Mouse (Mus musculus): ENCODE data around the gene Mup2.
"Not testable (repeated sequence)": the region's sequence is repeated elsewhere in the genome, so short reads cannot be mapped to it uniquely, and the experiment has no call there.

The Mup2 gene

GRCm38 (mm10) chr4:60154189-60154588, at the start of gene Mup2:
Gene Mup2, minus strand, starts transcription at chr4:60154289.
- DNase-seq (ENCODE audit: low read depth): not testable (repeated sequence)
